Mouse (Mus musculus) ovary, adult 10 weeks (tissue): Measurements from ENCODE around the gene Lsm14a. TPM values are rescaled to one million over a fixed set of nuclear protein-coding genes. Genes with fewer than 3 reads are reported as not detected.

Source experiments
- polyA plus RNA-seq: library from polyadenylated mRNA; stranded (reverse); fragments of 350-450 nt; fragmentation: Illumina TruSeq; extraction: RNeasy Lipid Tissue Mini Kit (QIAGEN cat#74804); gene quantifications from one replicate; pipeline ENCODE4 v1.2.3, GENCODE M21; 2014

Lsm14a gene
- polyA plus RNA-seq: 241 TPM

DNA sequence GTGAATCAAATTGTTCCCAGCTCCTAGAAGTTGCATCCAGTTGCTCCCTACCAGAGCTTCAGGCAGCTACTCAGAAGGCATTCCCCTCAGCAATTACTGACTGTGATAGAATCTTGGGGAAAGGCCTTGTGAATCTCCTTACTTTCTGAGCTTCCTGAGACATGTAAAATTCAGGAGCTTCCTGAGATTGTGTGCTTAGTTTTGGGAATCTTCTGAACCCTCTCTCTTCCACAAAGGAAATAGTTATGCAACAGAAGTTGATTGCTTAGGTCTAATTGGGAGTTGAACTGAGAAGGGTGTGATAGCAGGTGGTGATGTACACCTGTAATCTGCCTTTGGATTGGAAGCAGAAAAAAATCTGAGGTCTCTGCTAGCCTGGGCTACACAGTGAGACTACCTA lies at the start of gene Lsm14a:
Gene Lsm14a (minus strand): TSS at position 101 of the 400 bp plus-strand sequence.

DNA sequence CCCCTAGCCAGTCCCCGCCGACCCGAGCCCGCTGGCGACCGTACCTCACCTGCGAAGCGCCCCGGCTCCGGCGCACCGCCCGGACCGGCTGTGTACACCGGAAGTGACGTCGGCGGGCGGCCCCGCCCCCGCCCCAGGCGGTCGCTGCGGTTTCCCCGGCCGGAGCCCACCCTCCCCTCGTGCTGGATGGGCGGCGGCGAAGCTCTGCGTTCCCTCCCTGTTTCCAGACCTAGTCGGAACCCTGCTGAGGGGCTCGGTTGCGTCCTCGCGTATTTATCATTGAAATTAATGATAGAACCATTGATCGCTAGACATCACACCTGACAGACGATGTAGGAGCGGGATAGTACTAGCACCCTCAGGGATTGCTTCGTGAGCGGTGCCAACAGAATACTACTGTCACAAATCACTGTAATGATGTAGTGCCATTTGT lies 79.7 kb downstream of the Lsm14a start, which contains the start of gene 4931406P16Rik:
Gene 4931406P16Rik (minus strand): TSS at position 109 of the 433 bp plus-strand sequence.

Other genes with a start within 250 kb of the Lsm14a start
- gene Uba2, start 223.7 kb downstream of the Lsm14a start, polyA plus RNA-seq: 109 TPM
- gene Pdcd2l, start 196.7 kb downstream of the Lsm14a start, polyA plus RNA-seq: 5.4 TPM
- gene Gpi1, start 163.0 kb downstream of the Lsm14a start, polyA plus RNA-seq: 16.7 TPM
- gene Gm6096, start 142.3 kb downstream of the Lsm14a start, polyA plus RNA-seq: not detected
- 140 TPM for gene 4931406P16Rik, start 79.8 kb downstream of the Lsm14a start, polyA plus RNA-seq